Comparison of ENCODE assay signal across 29 mouse cellular contexts in genomic region chr4:137717005-137717404, GRCm38 (mm10). TPM values are rescaled to one million over a fixed set of nuclear protein-coding genes. Genes with fewer than 3 reads are reported as not detected.
DNase-seq lines count a peak whose midpoint lies in the region; ATAC-seq and TF ChIP-seq lines count a peak whose summit lies in the region.
"Had no signal": no experiment of that assay in that cellular context is flagged by ENCODE, and none has a peak within 500 bp of the region (broad histone marks: within the 10 kb centered on the region; RNA-seq: fewer than 3 reads in every experiment).

No protein-coding gene starts in this region.

- H3K4me2 ChIP-seq in intestine, embryonic 15.5 days (replicated peaks): no peak overlapping the region
- H3K4me2 ChIP-seq in intestine, postnatal 0 days (replicated peaks; ENCODE audit: low read depth): no peak overlapping the region
- no peak overlapping the region for H3K4me2 ChIP-seq in stomach, embryonic 16.5 days (ENCODE audit: low read depth, low read length)
- no peak overlapping the region for H3K4me2 ChIP-seq in midbrain, postnatal 0 days (ENCODE audit: low read depth, low read length, poor library complexity, severe bottlenecking)
- H3K4me2 ChIP-seq: heart, embryonic 15.5 days; kidney, embryonic 15.5 days; liver, embryonic 15.5 days; lung, embryonic 15.5 days; midbrain, embryonic 13.5 days had no signal

- no peak overlapping the region for H3K4me3 ChIP-seq in intestine, embryonic 15.5 days (replicated peaks)
- no peak overlapping the region for H3K4me3 ChIP-seq in intestine, postnatal 0 days (ENCODE audit: low read depth, low read length)
- H3K4me3 ChIP-seq in stomach, embryonic 16.5 days (replicated peaks; ENCODE audit: low read length): no peak overlapping the region
- no peak overlapping the region for H3K4me3 ChIP-seq in midbrain, postnatal 0 days (ENCODE audit: low read depth, low read length)
- H3K4me3 ChIP-seq: forebrain, embryonic 10.5 days; heart, embryonic 15.5 days; kidney, embryonic 15.5 days; liver, embryonic 15.5 days; lung, embryonic 15.5 days; megakaryocyte, embryonic 14.5 days; midbrain, embryonic 13.5 days had no signal

- H3K27me3 ChIP-seq in intestine, embryonic 15.5 days (replicated peaks): no peaks in the 10 kb centered on the region
- no peaks in the 10 kb centered on the region for H3K27me3 ChIP-seq in intestine, postnatal 0 days (replicated peaks; ENCODE audit: control insufficient read depth, insufficient read depth, low read length)
- no peaks in the 10 kb centered on the region for H3K27me3 ChIP-seq in stomach, embryonic 16.5 days (ENCODE audit: control insufficient read depth, insufficient read depth, low read length)
- no peaks in the 10 kb centered on the region for H3K27me3 ChIP-seq in midbrain, postnatal 0 days (ENCODE audit: insufficient read depth, low read length)

- H3K27ac ChIP-seq in intestine, embryonic 15.5 days: 0 out of 2 replicates have a peak overlapping the region, but pooled peaks have one; percentile 0
- H3K27ac ChIP-seq in intestine, postnatal 0 days (ENCODE audit: low read depth, low read length): no peak overlapping the region
- no peak overlapping the region for H3K27ac ChIP-seq in stomach, embryonic 16.5 days (ENCODE audit: low read length)
- no peak overlapping the region for H3K27ac ChIP-seq in midbrain, postnatal 0 days (ENCODE audit: low read depth, low read length)
- H3K27ac ChIP-seq: forebrain, embryonic 10.5 days; heart, embryonic 15.5 days; kidney, embryonic 15.5 days; liver, embryonic 15.5 days; lung, embryonic 15.5 days; midbrain, embryonic 13.5 days had no signal

- H3K9me3 ChIP-seq in intestine, embryonic 15.5 days: no peaks in the 10 kb centered on the region
- H3K9me3 ChIP-seq in intestine, postnatal 0 days (ENCODE audit: control insufficient read depth): no peaks in the 10 kb centered on the region
- no peaks in the 10 kb centered on the region for H3K9me3 ChIP-seq in stomach, embryonic 16.5 days (replicated peaks; ENCODE audit: control insufficient read depth, low read length)
- H3K9me3 ChIP-seq in midbrain, postnatal 0 days (ENCODE audit: low read length): no peaks in the 10 kb centered on the region
- H3K9me3 ChIP-seq: forebrain, embryonic 10.5 days; heart, embryonic 15.5 days; kidney, embryonic 15.5 days; liver, embryonic 15.5 days; lung, embryonic 15.5 days; megakaryocyte, embryonic 14.5 days; midbrain, embryonic 13.5 days had no signal

- TF ChIP-seq CTCF in intestine, postnatal 0 days (IDR thresholded peaks at IDR 0.05; ENCODE audit: low read depth): no peak
- TF ChIP-seq CTCF in midbrain, postnatal 0 days (IDR thresholded peaks at IDR 0.05): no peak

- DNase-seq in adrenal gland, adult (ENCODE audit: inconsistent age in 2 of 2, low spot score in 1 of 2): peak; percentile 87 to 93
- DNase-seq in adrenal gland, postnatal 4 days (ENCODE audit: low spot score in 2 of 2): no peak
- DNase-seq in adrenal gland, postnatal 36 days: peak; percentile 78 to 79
- no peak for DNase-seq in midbrain, postnatal 0 days (ENCODE audit: low spot score)
- DNase-seq: cerebellum, adult 11-12 months; cerebellum, postnatal 14 days; gastrocnemius, postnatal 14 days; heart, adult 18-20 months; heart, postnatal 4 days; kidney, postnatal 36 days; liver; lung, postnatal 36 days; retina, postnatal 1 day; right cerebral cortex, postnatal 25 days; spleen, adult 18-20 months; thymus, adult 18-20 months; thymus, postnatal 4 days had no signal

- H3K36me3 ChIP-seq in intestine, embryonic 15.5 days: no peaks in the 10 kb centered on the region
- no peaks in the 10 kb centered on the region for H3K36me3 ChIP-seq in intestine, postnatal 0 days (ENCODE audit: control insufficient read depth, insufficient read depth)
- no peaks in the 10 kb centered on the region for H3K36me3 ChIP-seq in stomach, embryonic 16.5 days (ENCODE audit: control insufficient read depth, insufficient read depth, low read length)
- H3K36me3 ChIP-seq in midbrain, postnatal 0 days (ENCODE audit: insufficient read depth, low read length): peaks cover 36% of the 10 kb centered on the region
- H3K36me3 ChIP-seq: forebrain, embryonic 10.5 days; heart, embryonic 15.5 days; kidney, embryonic 15.5 days; liver, embryonic 15.5 days; lung, embryonic 15.5 days had no signal

- ATAC-seq in intestine, embryonic 15.5 days: no peak
- no peak for ATAC-seq in intestine, postnatal 0 days
- no peak for ATAC-seq in stomach, embryonic 16.5 days (ENCODE audit: insufficient read depth, low FRiP score)
- no peak for ATAC-seq in midbrain, postnatal 0 days (ENCODE audit: low FRiP score)
- no peak for ATAC-seq in inflammation-experienced regulatory T-cells, adult 6 months
- ATAC-seq: forebrain, embryonic 16.5 days; midbrain, embryonic 13.5 days had no signal

- 56% methylated on average over 7 of the region's 7 CpGs for WGBS in intestine, embryonic 15.5 days
- 53% methylated on average over 7 of the region's 7 CpGs for WGBS in intestine, postnatal 0 days
- 56% methylated on average over 7 of the region's 7 CpGs for WGBS in stomach, embryonic 16.5 days
- 67% methylated on average over 7 of the region's 7 CpGs for WGBS in midbrain, postnatal 0 days

- no peak overlapping the region for H3K9ac ChIP-seq in intestine, embryonic 15.5 days
- H3K9ac ChIP-seq in intestine, postnatal 0 days (ENCODE audit: low read depth, low read length): no peak overlapping the region
- H3K9ac ChIP-seq in stomach, embryonic 16.5 days (ENCODE audit: low read length): 0 out of 2 replicates have a peak overlapping the region, but pooled peaks have one; percentile 0
- no peak overlapping the region for H3K9ac ChIP-seq in midbrain, postnatal 0 days (replicated peaks; ENCODE audit: low read length, poor library complexity, severe bottlenecking)
- H3K9ac ChIP-seq: heart, embryonic 15.5 days; kidney, embryonic 15.5 days; liver, embryonic 15.5 days; lung, embryonic 15.5 days; midbrain, embryonic 13.5 days had no signal

- peaks cover 29% of the 10 kb centered on the region for H3K4me1 ChIP-seq in intestine, embryonic 15.5 days (replicated peaks)
- H3K4me1 ChIP-seq in intestine, postnatal 0 days (replicated peaks; ENCODE audit: control insufficient read depth, insufficient read depth, low read length): peaks cover 5% of the 10 kb centered on the region; the same call in 1 of the 2 replicates
- peaks cover 26% of the 10 kb centered on the region for H3K4me1 ChIP-seq in stomach, embryonic 16.5 days (ENCODE audit: control insufficient read depth, insufficient read depth, low read length)
- no peaks in the 10 kb centered on the region for H3K4me1 ChIP-seq in midbrain, postnatal 0 days (ENCODE audit: insufficient read depth, low read length)

RNA-seq across cellular contexts. Expression of gene Rap1gap, which starts 52.5 kb away (rescaled TPM):
- 10 to 100 TPM; 83.5 to 96.1 TPM for total RNA-seq in adrenal gland, postnatal 4 days (2021)
- 22.7 and 47.2 TPM in 2 replicates for polyA plus RNA-seq in intestine, embryonic 15.5 days (2015; fragmentation: Nextera tagmentation; extraction: Ambion mirVana)
- polyA plus RNA-seq in intestine, postnatal 0 days (2015; fragmentation: Nextera tagmentation; extraction: Ambion mirVana): 8.9 and 9.1 TPM in 2 replicates
- total RNA-seq in adrenal gland, postnatal 36 days (2021): 100 to 1,000 TPM; 102 to 123 TPM
- 58.1 and 64.6 TPM in 2 replicates for polyA plus RNA-seq in stomach, embryonic 16.5 days (2015; fragmentation: Nextera tagmentation; extraction: Ambion mirVana)
- 232 and 270 TPM in 2 replicates for total RNA-seq in midbrain, postnatal 0 days (2014; rRNA removed)
- 115 and 123 TPM in 2 replicates for polyA plus RNA-seq in midbrain, postnatal 0 days (2015; fragmentation: Nextera tagmentation; extraction: Ambion mirVana)
- 1 to 10 TPM in 2 of 3 experiments, under 1 TPM in 1; 0.45 to 2.3 (median 1.9) TPM for polyA plus RNA-seq in inflammation-experienced regulatory T-cells, adult 6 months (2017; shearing (Covaris generic))

Comparison
In these comparisons a context has a peak if more than half of its experiments do, and no peak if none do; other contexts are left out.
1. DNase-seq: peak in adrenal gland, adult (2 of 2) and adrenal gland, postnatal 36 days (2 of 2); none in adrenal gland, postnatal 4 days (0 of 2) and midbrain, postnatal 0 days (single experiment).